Mouse (Mus musculus) heart, embryonic 15.5 days (tissue): ENCODE results near the gene AU018091. TPM values are rescaled to one million over a fixed set of nuclear protein-coding genes. Genes with fewer than 3 reads are reported as not detected.
"Not testable (repeated sequence)": the region's sequence is repeated elsewhere in the genome, so short reads cannot be mapped to it uniquely, and the experiment has no call there.

Experiments used
- ATAC-seq: fragments of 200-750 bp; cut with Nextera tagmentation; replicated peaks from 2 replicates; pipeline ENCODE4 v1.8.0; 2017; ENCODE audit warnings: low read depth, moderate TSS enrichment; ENCODE audit not compliant: insufficient number of reproducible peaks, insufficient read depth, low FRiP score
- H3K27ac ChIP-seq: fragments of 300-500 bp; sonication (generic); 2 replicates; pipeline ENCODE4 v1.5.1; 2015; ENCODE audit warnings: mild to moderate bottlenecking, inconsistent platforms
- H3K27me3 ChIP-seq: fragments of 300-500 bp; sonication (generic); 2 replicates; pipeline ENCODE4 v1.6.1; 2015; ENCODE audit warnings: inconsistent platforms
- H3K36me3 ChIP-seq: fragments of 300-500 bp; sonication (generic); 2 replicates; pipeline ENCODE4 v1.6.1; 2015; ENCODE audit warnings: mild to moderate bottlenecking, inconsistent platforms
- H3K4me1 ChIP-seq: fragments of 300-500 bp; sonication (generic); replicated peaks from 2 replicates; pipeline ENCODE4 v1.6.1; 2015; ENCODE audit warnings: inconsistent platforms
- H3K4me2 ChIP-seq: fragments of 300-500 bp; sonication (generic); 2 replicates; pipeline ENCODE4 v1.6.1; 2015; ENCODE audit warnings: inconsistent platforms, mild to moderate bottlenecking, moderate library complexity
- H3K4me3 ChIP-seq: fragments of 300-500 bp; sonication (generic); 2 replicates; pipeline ENCODE4 v1.5.1; 2015; ENCODE audit warnings: mild to moderate bottlenecking, inconsistent platforms
- H3K9ac ChIP-seq: fragments of 300-500 bp; sonication (generic); 2 replicates; pipeline ENCODE4 v1.6.1; 2015; ENCODE audit warnings: mild to moderate bottlenecking, inconsistent platforms
- H3K9me3 ChIP-seq: fragments of 300-500 bp; sonication (generic); replicated peaks from 2 replicates; pipeline ENCODE4 v1.6.1; 2016; ENCODE audit warnings: inconsistent platforms
- WGBS: fragments of 180-500 bp; shearing (Covaris S2); methylation state at CpG from one replicate; pipeline ENCODE4 v1.1.7; 2015; ENCODE audit warnings: mixed read lengths; 5-methylcytosine and 5-hydroxymethylcytosine counted together
- polyA plus RNA-seq: library from polyadenylated mRNA; unstranded; fragments of >200 nt; fragmentation: Nextera tagmentation; extraction: Ambion mirVana; gene quantifications from 2 replicates; pipeline ENCODE4 v1.2.1, GENCODE M21; 2015

Gene AU018091
- polyA plus RNA-seq, 1 experiment from 2014 or later, result not detected

DNA sequence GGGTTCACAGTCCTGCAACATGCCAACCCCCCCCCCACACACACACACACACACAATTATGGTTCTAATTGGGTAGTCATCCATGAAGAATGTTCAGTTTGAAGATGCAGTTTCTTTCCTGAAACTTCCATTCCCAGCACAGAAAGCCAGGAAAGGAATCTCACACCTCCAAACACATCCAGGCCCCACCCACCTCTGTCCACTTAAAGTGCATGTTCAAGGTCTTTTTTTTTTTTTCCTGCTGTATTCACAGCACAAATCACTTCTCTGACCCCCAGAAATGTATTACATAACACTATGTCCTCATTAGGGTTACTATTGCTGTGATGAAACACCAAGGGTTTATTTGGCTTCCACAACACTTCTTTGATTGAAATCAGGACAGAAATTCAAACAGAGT lies 4.0 kb downstream of the AU018091 start:
- no peak overlapping the region for H3K4me3 ChIP-seq
- H3K4me1 ChIP-seq, result no peaks in the 10 kb centered on the region
- no peaks in the 10 kb centered on the region for H3K36me3 ChIP-seq
- no peaks in the 10 kb centered on the region for H3K9me3 ChIP-seq
- no peak overlapping the region for H3K27ac ChIP-seq
- H3K9ac ChIP-seq, result no peak overlapping the region
- no peaks in the 10 kb centered on the region for H3K27me3 ChIP-seq
- no peak overlapping the region for H3K4me2 ChIP-seq
- ATAC-seq, result no peak

DNA sequence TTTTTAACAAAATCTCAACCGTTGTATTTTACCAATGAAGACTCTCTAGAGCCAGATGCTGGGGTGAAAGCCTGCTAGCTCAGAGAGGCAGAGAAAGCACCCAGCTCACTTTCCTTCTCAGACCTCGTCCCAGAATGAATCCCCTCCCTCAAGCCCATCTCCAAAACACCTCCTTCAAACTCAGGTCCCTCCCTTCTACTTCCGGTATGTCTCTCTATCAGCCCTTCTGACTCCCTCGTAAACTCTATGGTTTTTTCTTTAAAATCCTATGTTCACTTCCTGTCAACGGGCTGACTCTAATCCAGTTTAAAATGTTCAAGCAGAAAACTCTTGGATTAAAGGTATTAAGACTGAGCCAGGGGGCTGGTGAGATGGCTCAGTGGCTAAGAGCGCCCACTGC lies 4.6 kb downstream of the AU018091 start:
- H3K4me1 ChIP-seq, result no peaks in the 10 kb centered on the region
- H3K9ac ChIP-seq, result no peak overlapping the region
- H3K36me3 ChIP-seq, result no peaks in the 10 kb centered on the region
- H3K4me2 ChIP-seq, result no peak overlapping the region
- no peak overlapping the region for H3K27ac ChIP-seq
- H3K4me3 ChIP-seq, result no peak overlapping the region
- no peaks in the 10 kb centered on the region for H3K27me3 ChIP-seq
- no peaks in the 10 kb centered on the region for H3K9me3 ChIP-seq
- no peak for ATAC-seq
- WGBS, result 70% methylated on average over 6 of the region's 6 CpGs

DNA sequence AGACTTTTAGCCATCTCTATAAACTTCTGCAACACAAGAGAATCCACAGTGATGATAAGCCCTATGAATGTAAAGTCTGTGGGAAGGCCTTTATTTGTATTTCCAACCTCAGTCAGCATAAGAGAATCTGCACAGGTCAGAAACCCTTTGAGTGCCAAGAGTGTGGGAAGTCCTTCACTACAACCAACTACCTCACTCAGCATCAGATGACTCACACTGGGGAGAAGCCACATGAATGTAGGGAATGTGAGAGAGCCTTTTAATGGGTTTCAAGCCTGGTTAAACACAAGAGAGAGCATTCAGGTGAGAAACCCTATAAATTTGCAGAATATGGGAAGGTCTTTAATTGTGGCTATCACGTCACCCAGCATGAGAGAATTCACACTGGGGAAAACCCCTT lies 18.6 kb downstream of the AU018091 start:
- no peaks in the 10 kb centered on the region for H3K4me1 ChIP-seq
- H3K36me3 ChIP-seq, result no peaks in the 10 kb centered on the region
- WGBS, result 63% methylated on average over 1 of the region's 1 CpGs
- H3K9ac ChIP-seq, result no peak overlapping the region
- no peak overlapping the region for H3K4me3 ChIP-seq
- no peak overlapping the region for H3K27ac ChIP-seq
- no peaks in the 10 kb centered on the region for H3K9me3 ChIP-seq
- no peak overlapping the region for H3K4me2 ChIP-seq
- H3K27me3 ChIP-seq, result no peaks in the 10 kb centered on the region
- ATAC-seq, result no peak

DNA sequence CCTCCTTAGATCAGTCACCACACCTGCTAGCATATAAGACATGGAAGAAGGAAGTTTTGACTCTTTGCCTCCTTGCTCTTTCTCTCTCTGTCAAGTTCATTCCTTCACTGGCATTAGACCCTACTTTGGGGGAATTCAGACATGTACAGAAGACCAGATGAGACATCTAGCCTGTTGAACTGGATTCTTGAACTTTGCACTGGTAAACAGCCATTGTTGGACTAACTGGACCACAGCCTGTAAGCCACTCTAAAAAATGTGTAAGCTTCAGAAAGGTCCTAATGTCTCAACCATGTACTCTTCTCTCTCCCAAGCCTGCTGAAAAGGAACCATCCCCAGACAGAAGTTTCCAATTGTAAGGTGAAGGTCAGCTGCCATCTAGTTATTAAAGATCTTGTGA lies 22.9 kb downstream of the AU018091 start:
- H3K4me3 ChIP-seq, result no peak overlapping the region
- no peaks in the 10 kb centered on the region for H3K9me3 ChIP-seq
- no peaks in the 10 kb centered on the region for H3K4me1 ChIP-seq
- no peak overlapping the region for H3K9ac ChIP-seq
- no peaks in the 10 kb centered on the region for H3K27me3 ChIP-seq
- H3K36me3 ChIP-seq, result no peaks in the 10 kb centered on the region
- no peak for ATAC-seq
- no peak overlapping the region for H3K4me2 ChIP-seq
- H3K27ac ChIP-seq, result no peak overlapping the region

DNA sequence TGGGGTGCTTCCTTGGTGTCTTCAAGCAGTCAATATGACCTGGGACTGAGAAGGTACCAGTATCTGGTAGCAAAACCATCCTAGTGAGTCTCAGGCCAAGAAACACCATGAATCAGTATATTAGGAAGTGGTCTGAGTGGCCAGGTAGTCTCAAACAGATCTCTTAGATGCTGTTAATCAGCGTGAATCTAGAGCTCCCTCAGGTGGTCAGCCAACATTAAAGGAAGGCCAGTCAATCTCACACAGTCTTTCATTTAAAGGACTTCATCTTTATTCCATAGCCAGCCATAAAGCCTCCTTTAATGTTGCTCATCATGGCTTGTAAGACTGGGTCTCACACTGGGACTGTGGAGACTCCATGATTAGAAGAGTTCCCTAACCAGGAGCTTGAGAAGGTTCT lies 25.7 kb downstream of the AU018091 start:
- no peak overlapping the region for H3K4me2 ChIP-seq
- H3K4me3 ChIP-seq, result no peak overlapping the region
- H3K4me1 ChIP-seq, result no peaks in the 10 kb centered on the region
- no peak overlapping the region for H3K27ac ChIP-seq
- H3K9ac ChIP-seq, result no peak overlapping the region
- ATAC-seq, result no peak
- WGBS, result 16% methylated on average over 1 of the region's 1 CpGs
- no peaks in the 10 kb centered on the region for H3K9me3 ChIP-seq
- H3K27me3 ChIP-seq, result no peaks in the 10 kb centered on the region
- H3K36me3 ChIP-seq, result no peaks in the 10 kb centered on the region

DNA sequence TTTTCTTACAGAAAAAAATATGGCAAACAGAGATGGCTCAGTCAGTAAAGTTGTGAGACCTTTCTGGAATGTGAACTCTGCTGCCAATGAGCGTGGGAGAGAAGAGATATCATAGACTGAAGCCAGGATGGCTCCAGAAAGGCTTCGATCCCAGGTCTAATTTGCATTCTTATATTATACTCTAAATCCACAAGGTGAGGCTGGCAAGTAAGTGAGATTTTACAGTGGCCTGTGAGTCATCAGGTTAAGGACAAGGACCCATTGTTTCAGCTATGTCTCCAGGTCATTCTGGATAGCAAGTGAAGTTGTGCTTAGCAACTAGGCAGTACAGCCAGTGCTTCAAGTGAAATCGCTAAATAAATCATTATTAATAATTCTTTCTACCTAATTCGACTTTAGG lies 33.4 kb downstream of the AU018091 start:
- no peaks in the 10 kb centered on the region for H3K27me3 ChIP-seq

DNA sequence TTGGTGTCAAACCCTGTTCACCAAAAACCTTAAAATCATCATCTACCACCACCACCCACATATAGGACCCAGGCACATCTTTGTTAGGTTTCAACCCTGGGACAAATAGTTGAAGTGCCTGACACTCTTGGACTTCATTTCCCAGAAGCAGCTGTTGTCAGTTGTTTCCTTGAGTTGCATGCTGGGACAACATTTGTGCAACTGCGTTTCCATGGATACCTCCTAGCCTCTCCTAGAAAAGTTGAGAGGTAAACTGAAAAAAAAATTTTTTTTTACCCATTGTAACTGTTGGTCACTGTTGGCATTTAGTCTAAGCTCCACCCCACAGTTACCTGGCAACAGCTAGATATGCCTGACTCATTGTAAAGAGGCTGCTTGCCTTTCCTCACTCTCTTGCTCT lies 34.3 kb downstream of the AU018091 start:
- Histone ChIP-seq H3K4me1 (no peaks in the 10 kb centered on the region), H3K36me3 (no peaks in the 10 kb centered on the region), H3K9me3 (no peaks in the 10 kb centered on the region), H3K27ac (no peak overlapping the region), H3K4me3 (no peak overlapping the region), H3K4me2 (no peak overlapping the region), H3K27me3 (no peaks in the 10 kb centered on the region), H3K9ac (no peak overlapping the region)
- no peak for ATAC-seq
- WGBS, result 47% methylated on average over 1 of the region's 1 CpGs

More for the DNA sequence above, 33.4 kb downstream of the AU018091 start:
- H3K36me3 ChIP-seq, result no peaks in the 10 kb centered on the region
- ATAC-seq, result no peak
- no peak overlapping the region for H3K4me2 ChIP-seq
- 61% methylated on average over 4 of the region's 4 CpGs for WGBS
- no peak overlapping the region for H3K4me3 ChIP-seq
- no peaks in the 10 kb centered on the region for H3K9me3 ChIP-seq
- H3K4me1 ChIP-seq, result no peaks in the 10 kb centered on the region
- H3K27ac ChIP-seq, result no peak overlapping the region
- no peak overlapping the region for H3K9ac ChIP-seq

DNA sequence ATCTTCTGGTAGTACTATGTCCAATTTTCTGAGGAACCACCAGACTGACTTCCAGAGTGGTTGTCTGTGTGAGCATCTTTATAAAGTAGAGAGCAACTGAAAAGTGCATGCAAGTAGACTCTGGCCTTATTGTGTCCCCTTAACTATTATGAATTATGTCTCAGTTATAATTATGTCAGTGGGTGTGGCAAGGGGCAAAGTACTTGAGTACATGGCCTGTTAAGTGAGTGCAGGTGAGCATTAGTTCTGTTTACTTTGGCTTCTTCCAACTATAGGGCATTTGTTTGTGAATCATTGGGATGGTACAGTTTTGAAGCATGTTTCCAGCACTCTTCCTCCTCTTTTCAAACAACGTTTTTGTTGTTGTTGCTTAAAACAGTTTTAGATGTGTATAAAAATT lies 38.7 kb downstream of the AU018091 start:
- Histone ChIP-seq H3K4me3 (no peak overlapping the region), H3K4me2 (no peak overlapping the region), H3K9ac (no peak overlapping the region), H3K4me1 (no peaks in the 10 kb centered on the region), H3K9me3 (no peaks in the 10 kb centered on the region), H3K36me3 (no peaks in the 10 kb centered on the region), H3K27me3 (no peaks in the 10 kb centered on the region), H3K27ac (no peak overlapping the region)
- WGBS, result 33% methylated on average over 1 of the region's 1 CpGs
- ATAC-seq, result no peak

DNA sequence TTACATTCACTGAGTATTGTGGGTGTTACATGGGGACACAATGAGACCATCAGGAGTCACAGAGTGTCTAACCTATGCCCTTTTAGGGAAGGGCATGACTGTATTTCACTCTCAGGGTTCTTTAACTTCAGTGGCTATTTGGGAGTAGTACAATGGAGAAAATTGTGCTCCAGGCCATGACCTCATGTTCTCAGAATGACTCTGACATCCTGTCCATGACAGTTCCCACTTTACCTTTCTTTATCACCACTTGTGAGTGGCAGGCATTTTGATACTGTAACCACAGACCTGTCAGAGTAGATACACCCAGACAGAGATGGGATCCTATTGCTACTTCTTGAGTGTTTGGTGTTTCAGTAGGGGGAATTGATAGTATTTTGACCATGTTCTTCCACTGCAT lies 40.4 kb downstream of the AU018091 start:
- H3K9ac ChIP-seq, result not testable (repeated sequence)

DNA sequence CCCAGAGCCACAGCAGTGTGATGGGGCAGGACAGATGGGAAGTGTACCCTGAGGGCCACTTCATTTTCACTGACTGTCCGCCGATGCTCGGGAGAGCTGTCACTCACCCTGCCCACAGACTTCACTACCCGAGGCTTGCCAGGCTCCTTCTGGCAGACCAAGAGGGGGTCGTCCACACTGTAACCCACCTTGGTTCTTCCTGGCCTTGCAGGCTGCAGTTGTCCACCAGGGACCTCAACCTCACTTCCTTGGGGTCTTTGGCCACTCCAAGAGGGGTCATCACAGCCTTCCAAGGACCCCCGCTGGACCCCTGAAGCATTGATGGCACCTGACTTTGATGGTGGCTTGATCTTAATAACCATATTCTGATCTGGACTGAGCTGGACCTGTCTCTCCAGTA lies 57.8 kb downstream of the AU018091 start:
- H3K27me3 ChIP-seq, H3K36me3 ChIP-seq, H3K4me2 ChIP-seq, ATAC-seq, H3K9ac ChIP-seq, H3K4me3 ChIP-seq, H3K4me1 ChIP-seq, H3K27ac ChIP-seq, H3K9me3 ChIP-seq: not testable (repeated sequence)
- WGBS, result no CpG with 5 or more reads among the region's 6 CpGs

More for the DNA sequence above, 40.4 kb downstream of the AU018091 start:
- not testable (repeated sequence) for H3K4me1 ChIP-seq, H3K27me3 ChIP-seq, ATAC-seq, H3K4me3 ChIP-seq, H3K9me3 ChIP-seq, H3K4me2 ChIP-seq, H3K27ac ChIP-seq, H3K36me3 ChIP-seq

DNA sequence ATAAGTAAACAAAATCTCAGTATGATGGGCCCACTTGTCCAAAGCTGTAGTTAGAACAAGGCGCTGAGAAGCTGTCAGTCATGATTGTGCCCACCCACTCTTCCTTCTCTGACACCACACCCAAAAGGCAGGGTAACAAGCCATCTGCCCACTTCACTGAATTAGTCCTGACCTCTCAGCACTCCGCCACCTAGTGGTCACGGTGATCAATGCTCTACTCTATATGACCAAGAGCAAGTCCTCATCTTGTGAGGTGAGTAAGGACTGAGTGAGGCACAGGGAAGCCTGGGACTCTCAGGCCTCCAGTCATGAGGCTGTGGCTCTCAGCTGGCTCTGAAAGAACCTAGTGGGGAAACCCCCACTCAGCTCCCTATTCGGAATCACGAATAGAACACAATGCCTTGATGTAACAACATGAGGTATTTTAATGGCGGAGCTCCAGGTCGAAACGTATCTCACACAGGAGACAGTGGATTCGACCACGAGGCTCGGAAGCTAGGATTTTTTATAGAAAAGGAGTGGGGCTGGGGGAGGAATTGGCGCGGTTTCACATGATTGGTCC lies 62.4 kb downstream of the AU018091 start:
- H3K9me3 ChIP-seq, H3K9ac ChIP-seq, H3K27me3 ChIP-seq, H3K27ac ChIP-seq, H3K4me3 ChIP-seq, ATAC-seq, H3K4me2 ChIP-seq, H3K4me1 ChIP-seq, H3K36me3 ChIP-seq: not testable (repeated sequence)
- WGBS, result 63% methylated on average over 13 of the region's 13 CpGs
